Mouse (Mus musculus): ENCODE results near the gene Rpl18. TPM values are rescaled to one million over a fixed set of nuclear protein-coding genes. Genes with fewer than 3 reads are reported as not detected.

The Rpl18 gene
- polyA plus RNA-seq, 1 experiment from 2014 or later: 290 TPM

- peak within 1 kb of the TSS; percentile 92 for H3K27ac ChIP-seq
- 2% methylated on average over 36 of the region's 36 CpGs for WGBS (ENCODE audit: missing documents)
- peak within 1 kb of the TSS; percentile 90 for H3K4me3 ChIP-seq (ENCODE audit: inconsistent target)
- peaks cover 19% of the 10 kb centered on the region; the same call in 1 of the 2 replicates for H3K79me2 ChIP-seq (ENCODE audit: inconsistent target)
- H3K36me3 ChIP-seq (ENCODE audit: inconsistent target): peaks cover 8% of the 10 kb centered on the region; the same call in 1 of the 2 replicates
Observed at GRCm38 (mm10) chr7:45704730-45705442, 10.4 kb upstream of the Rpl18 start, which contains the start of gene Dbp. TSS of gene Dbp (plus strand) at chr7:45705088.

DNA sequence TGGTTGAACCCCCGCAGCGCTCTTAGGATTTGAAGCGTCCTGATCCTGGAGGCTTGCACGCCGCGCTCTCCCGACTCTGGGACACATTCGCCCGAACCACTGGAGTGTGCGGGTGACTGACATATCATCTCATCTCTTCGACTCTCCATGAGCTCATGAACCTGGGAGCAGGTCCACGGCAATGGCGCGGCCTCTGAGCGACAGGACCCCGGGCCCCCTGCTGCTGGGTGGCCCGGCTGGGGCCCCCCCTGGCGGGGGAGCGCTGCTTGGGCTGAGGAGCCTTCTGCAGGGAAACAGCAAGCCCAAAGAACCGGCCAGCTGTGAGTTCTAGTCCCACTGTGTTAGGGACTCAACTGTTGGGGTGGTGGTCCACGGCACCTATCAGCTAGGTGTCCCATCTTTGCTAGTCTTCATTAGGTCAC lies 9.8 kb upstream of the Rpl18 start:
- H3K79me2 ChIP-seq (ENCODE audit: inconsistent target): peaks cover 24% of the 10 kb centered on the region; the same call in 1 of the 2 replicates
- peak overlapping the region; percentile 90 for H3K4me3 ChIP-seq (ENCODE audit: inconsistent target)
- peak overlapping the region; percentile 92 for H3K27ac ChIP-seq
- WGBS (ENCODE audit: missing documents): 1% methylated on average over 21 of the region's 21 CpGs
- H3K36me3 ChIP-seq (ENCODE audit: inconsistent target): peaks cover 13% of the 10 kb centered on the region; the same call in 1 of the 2 replicates

DNA sequence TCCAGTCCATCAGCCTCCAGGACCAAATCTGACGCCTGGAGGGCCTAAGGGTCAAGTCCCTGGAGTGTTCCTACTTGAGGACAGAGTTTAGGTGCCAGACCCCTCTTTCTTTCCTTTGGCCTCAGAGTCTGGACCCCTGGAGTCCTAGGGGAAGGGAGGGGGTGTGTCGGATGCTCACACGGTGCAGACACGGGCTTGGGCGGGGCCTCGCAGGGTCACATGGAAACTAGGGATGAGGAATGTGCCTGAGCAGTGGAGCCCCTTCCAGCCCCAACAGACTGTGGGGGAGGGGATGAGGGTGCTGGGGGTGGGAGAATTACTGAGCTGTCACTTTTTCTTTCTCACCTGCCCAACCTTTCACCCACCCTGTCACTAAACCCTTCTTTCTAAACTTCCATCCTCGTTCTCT lies 9.4 kb upstream of the Rpl18 start:
- Histone ChIP-seq H3K4me3 (ENCODE audit: inconsistent target) (peak overlapping the region; percentile 90), H3K36me3 (ENCODE audit: inconsistent target) (peaks cover 17% of the 10 kb centered on the region; the same call in 1 of the 2 replicates), H3K79me2 (ENCODE audit: inconsistent target) (peaks cover 29% of the 10 kb centered on the region; the same call in 1 of the 2 replicates), H3K27ac (peak overlapping the region; percentile 92)
- 1% methylated on average over 7 of the region's 7 CpGs for WGBS (ENCODE audit: missing documents)

DNA sequence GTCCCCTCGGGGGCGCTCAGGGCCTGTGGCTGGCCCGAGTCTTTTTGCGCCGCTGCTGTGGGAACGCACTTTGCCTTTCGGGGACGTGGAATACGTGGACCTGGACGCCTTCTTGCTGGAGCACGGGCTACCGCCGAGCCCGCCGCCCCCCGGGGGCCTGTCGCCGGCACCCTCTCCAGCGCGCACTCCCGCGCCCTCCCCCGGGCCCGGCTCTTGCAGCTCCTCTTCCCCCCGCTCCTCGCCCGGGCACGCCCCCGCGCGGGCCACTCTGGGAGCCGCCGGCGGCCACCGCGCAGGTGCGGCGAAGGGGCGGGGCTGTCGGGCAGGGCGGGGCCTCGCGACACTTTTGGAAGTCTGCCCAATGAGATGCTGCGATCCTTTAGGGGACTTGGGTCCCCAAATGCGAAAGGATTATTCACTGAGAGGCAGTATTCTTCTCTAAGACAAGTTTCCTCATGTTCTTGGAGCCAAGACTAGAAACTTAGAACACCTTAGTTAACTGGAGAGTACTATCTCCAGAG lies 8.5 kb upstream of the Rpl18 start:
- peak overlapping the region; percentile 90 for H3K4me3 ChIP-seq (ENCODE audit: inconsistent target)
- WGBS (ENCODE audit: missing documents): under 1% methylated on average over 35 of the region's 45 CpGs
- H3K27ac ChIP-seq: peak overlapping the region; percentile 96
- peaks cover 36% of the 10 kb centered on the region; the same call in 1 of the 2 replicates for H3K79me2 ChIP-seq (ENCODE audit: inconsistent target)
- H3K36me3 ChIP-seq (ENCODE audit: inconsistent target): peaks cover 27% of the 10 kb centered on the region

DNA sequence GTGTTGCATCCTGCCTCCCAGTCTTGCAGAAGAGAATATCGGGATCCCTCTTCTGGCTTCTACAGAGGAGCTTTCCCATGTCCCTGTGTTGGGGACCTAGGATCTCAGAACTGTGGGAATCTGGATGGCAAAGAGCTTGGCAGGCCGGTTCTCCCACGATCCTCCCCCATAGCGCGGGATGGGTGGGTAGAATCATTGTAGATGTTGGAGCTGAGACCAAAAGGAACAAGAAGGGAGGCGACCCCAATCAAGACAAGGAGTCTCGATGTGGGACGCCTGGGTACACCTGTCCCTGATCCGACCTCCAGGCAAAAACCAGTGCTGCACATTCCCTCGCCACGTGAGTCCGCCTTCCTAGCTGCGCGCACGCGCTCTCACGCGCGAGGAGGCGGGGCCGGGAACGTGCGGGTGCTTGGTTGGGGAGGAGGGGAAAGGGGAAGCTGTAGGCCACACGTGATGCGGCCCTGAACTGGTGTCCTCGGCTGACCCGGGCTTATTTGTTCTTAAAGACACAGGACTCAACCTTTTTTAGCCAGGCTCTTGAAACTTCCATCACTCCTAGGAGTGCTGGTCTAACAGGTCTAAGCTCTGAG lies 7.8 kb upstream of the Rpl18 start:
- peak overlapping the region; percentile 96 for H3K27ac ChIP-seq
- WGBS (ENCODE audit: missing documents): 2% methylated on average over 27 of the region's 27 CpGs
- peak overlapping the region; percentile 27 for H3K4me3 ChIP-seq (ENCODE audit: inconsistent target)
- peaks cover 43% of the 10 kb centered on the region; the same call in 1 of the 2 replicates for H3K79me2 ChIP-seq (ENCODE audit: inconsistent target)
- H3K36me3 ChIP-seq (ENCODE audit: inconsistent target): peaks cover 33% of the 10 kb centered on the region

DNA sequence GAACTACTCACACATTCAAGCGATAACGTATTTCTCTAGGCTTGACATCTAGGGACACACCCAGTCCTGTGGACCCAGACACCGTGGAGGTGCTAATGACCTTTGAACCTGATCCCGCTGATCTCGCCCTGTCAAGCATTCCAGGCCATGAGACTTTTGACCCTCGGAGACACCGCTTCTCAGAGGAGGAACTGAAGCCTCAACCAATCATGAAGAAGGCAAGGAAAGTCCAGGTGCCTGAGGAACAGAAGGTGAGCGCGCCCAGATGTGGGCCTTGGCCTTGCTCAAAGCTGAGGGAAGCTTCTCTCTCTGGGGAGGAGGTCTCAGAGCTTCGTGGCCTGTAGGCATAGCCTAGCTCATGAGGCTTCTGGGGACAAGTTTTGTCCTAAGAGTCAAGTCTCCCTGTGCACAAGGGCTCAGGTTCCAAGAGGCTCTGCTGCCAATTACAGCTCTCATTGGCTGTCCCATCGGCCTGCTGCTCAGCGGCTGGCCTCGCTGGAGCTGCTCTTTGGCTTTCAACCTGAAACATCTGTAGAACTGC lies 7.0 kb upstream of the Rpl18 start:
- Histone ChIP-seq H3K36me3 (ENCODE audit: inconsistent target) (peaks cover 40% of the 10 kb centered on the region), H3K79me2 (ENCODE audit: inconsistent target) (peaks cover 51% of the 10 kb centered on the region), H3K4me3 (ENCODE audit: inconsistent target) (peak overlapping the region; percentile 26), H3K27ac (peak overlapping the region; percentile 96)
- WGBS (ENCODE audit: missing documents): 34% methylated on average over 13 of the region's 13 CpGs

DNA sequence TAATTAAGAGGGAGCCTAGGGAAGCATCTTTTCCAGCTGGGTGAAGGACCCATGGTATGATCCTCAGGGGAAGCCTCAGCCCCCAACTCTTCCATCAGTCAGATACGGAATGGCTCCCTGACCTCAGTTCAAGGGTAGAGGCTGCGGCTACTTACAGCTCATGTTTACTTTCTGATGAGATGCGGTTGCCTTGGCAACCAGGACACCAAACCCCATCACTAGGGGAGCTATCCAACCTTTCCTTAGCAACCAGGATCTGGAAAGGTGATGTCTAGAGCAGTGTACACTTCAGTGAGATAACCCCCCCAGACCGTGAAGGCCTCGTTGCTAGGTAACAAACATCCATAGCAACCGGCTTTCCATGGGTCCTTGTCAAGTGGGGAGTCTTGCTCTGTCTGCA lies 6.2 kb upstream of the Rpl18 start:
- peaks cover 43% of the 10 kb centered on the region for H3K36me3 ChIP-seq (ENCODE audit: inconsistent target)
- WGBS (ENCODE audit: missing documents): 92% methylated on average over 6 of the region's 6 CpGs
- peaks cover 59% of the 10 kb centered on the region for H3K79me2 ChIP-seq (ENCODE audit: inconsistent target)
- peak overlapping the region; percentile 26; the same call in 1 of the 2 replicates for H3K4me3 ChIP-seq (ENCODE audit: inconsistent target)
- peak overlapping the region; percentile 96 for H3K27ac ChIP-seq

GRCm38 (mm10) chr7:45709677-45710355 lies 5.4 kb upstream of the Rpl18 start:
- Histone ChIP-seq H3K4me3 (ENCODE audit: inconsistent target) (no peak overlapping the region), H3K27ac (no peak overlapping the region)
- WGBS (ENCODE audit: missing documents): 90% methylated on average over 14 of the region's 14 CpGs

DNA sequence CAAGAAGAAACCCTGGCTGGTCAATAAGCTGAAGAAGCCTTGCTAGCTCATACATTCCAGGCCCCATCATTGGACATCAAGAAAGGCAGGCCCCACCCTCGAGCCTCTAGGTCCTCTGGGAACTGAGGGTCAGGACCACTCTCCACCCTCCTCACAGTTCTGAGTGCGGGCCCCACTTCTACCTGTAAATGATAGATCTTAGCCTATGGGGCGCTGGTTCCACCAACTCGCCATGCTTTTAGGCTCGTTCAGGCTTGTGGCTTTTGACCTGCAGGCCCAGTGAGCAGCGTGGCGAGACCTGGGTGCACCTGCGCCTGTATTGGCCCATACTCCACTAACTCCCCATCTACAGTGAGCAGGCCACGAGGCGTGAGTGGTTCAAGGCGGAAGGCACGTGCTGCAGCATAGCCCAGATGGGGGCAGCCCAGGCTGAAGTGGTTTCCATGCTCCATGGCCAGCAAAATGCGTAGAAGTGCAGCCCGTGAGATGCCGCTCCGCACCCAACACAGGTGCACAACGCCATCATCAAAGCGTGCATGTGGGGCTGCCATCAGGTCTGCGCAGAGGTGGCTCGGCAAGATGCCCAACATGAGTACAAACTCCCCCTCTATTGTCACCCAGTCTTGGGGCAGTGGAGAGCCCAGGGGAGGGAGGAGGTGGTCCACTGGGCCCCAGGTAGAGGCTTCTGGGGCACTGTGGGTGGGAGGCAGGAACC lies 4.6 kb upstream of the Rpl18 start:
- no peak overlapping the region for H3K4me3 ChIP-seq (ENCODE audit: inconsistent target)
- peaks cover 43% of the 10 kb centered on the region for H3K36me3 ChIP-seq (ENCODE audit: inconsistent target)
- H3K79me2 ChIP-seq (ENCODE audit: inconsistent target): peaks cover 75% of the 10 kb centered on the region
- WGBS (ENCODE audit: missing documents): 94% methylated on average over 20 of the region's 20 CpGs
- no peak overlapping the region for H3K27ac ChIP-seq

More at GRCm38 (mm10) chr7:45709677-45710355, 5.4 kb upstream of the Rpl18 start:
- Histone ChIP-seq H3K36me3 (ENCODE audit: inconsistent target) (peaks cover 43% of the 10 kb centered on the region), H3K79me2 (ENCODE audit: inconsistent target) (peaks cover 66% of the 10 kb centered on the region)

DNA sequence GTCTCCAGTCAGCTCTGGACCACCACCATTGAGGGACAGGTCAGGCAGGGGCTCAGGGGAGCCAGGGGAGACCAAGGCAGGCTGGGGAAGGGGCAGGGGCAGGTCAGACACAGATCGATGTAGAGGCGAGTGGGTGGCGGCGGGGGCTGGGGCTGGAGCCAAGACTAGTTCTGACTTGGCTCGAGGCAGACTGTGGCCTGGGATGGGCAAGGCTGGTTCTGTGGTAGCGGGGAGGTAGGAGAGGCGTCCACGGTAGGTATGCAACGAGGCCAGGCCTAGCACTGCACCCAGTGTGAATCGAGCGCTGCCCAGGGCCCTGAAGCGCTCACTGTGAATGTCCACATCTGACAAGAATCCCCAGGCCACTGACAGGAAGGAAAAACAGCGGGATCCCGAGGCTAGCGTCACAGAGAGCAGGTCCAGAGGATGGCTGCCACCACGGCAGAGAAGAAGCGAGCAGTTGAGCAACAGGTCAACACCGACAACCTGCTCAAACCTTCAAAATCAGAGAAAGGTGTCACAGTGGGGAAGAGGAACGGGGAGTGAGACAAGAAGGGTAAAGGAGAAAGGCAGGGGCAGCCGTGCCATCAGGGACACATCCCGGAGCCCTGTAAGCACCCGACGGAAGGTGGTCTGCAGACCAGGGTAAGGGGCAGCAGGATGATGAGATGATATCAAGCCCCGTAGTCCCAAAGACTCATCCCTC lies 3.8 kb upstream of the Rpl18 start:
- WGBS (ENCODE audit: missing documents): 89% methylated on average over 22 of the region's 24 CpGs
- no peak overlapping the region for H3K4me3 ChIP-seq (ENCODE audit: inconsistent target)
- peaks cover 73% of the 10 kb centered on the region for H3K79me2 ChIP-seq (ENCODE audit: inconsistent target)
- H3K27ac ChIP-seq: no peak overlapping the region
- H3K36me3 ChIP-seq (ENCODE audit: inconsistent target): peaks cover 43% of the 10 kb centered on the region

- 93% methylated on average over 20 of the region's 21 CpGs for WGBS (ENCODE audit: missing documents)
- H3K36me3 ChIP-seq (ENCODE audit: inconsistent target): peaks cover 43% of the 10 kb centered on the region
- no peak overlapping the region for H3K4me3 ChIP-seq (ENCODE audit: inconsistent target)
- H3K79me2 ChIP-seq (ENCODE audit: inconsistent target): peaks cover 80% of the 10 kb centered on the region
- H3K27ac ChIP-seq: no peak overlapping the region
Observed at GRCm38 (mm10) chr7:45712022-45712757, 3.1 kb upstream of the Rpl18 start.

GRCm38 (mm10) chr7:45713396-45713795 lies 1.9 kb upstream of the Rpl18 start:
- H3K79me2 ChIP-seq (ENCODE audit: inconsistent target): peaks cover 85% of the 10 kb centered on the region
- peaks cover 43% of the 10 kb centered on the region for H3K36me3 ChIP-seq (ENCODE audit: inconsistent target)
- H3K27ac ChIP-seq: no peak overlapping the region
- whole genome bisulfite sequencing (ENCODE audit: missing documents): 89% methylated on average over 13 of the region's 16 CpGs
- H3K4me3 ChIP-seq (ENCODE audit: inconsistent target): no peak overlapping the region
